Mouse (Mus musculus) cerebellum, adult 2 months (tissue): ENCODE results near the gene Palld.

Source experiments
- CTCF ChIP-seq: fragments of 200-500 bp; IDR thresholded peaks from 2 replicates; pipeline ENCODE4 v1.5.1; 2011; ENCODE audit warnings: low read depth, mild to moderate bottlenecking, control low read depth, low read length, moderate library complexity, borderline replicate concordance; ENCODE audit not compliant: insufficient read depth
- POLR2A ChIP-seq: fragments of 200-500 bp; IDR thresholded peaks from 2 replicates; pipeline ENCODE4 v1.6.1; 2011; ENCODE audit warnings: low read length, control low read depth, borderline replicate concordance; ENCODE audit not compliant: insufficient read depth

DNA sequence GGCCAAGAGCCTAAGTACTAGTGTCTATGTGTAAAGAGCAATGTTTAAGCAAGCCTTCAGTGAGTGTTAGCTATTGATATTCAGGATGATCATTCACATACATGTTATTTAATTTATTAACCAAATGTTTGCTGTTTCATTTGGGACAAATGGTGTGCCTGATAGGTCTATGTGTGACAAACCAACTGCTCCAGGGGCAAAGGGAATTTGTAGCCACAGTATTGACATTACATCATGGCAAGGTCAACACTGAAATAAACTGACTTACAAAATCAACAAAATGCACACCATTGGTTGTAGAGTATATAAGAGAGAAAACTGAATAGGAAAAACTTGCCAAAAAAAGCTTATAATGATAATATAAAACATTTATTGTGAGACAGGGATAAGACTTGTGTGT lies 333.3 kb downstream of the Palld start:
- TF ChIP-seq CTCF = no peak
- TF ChIP-seq POLR2A = no peak
